15 mouse cellular contexts compared by ENCODE assay signal in the genomic region with DNA sequence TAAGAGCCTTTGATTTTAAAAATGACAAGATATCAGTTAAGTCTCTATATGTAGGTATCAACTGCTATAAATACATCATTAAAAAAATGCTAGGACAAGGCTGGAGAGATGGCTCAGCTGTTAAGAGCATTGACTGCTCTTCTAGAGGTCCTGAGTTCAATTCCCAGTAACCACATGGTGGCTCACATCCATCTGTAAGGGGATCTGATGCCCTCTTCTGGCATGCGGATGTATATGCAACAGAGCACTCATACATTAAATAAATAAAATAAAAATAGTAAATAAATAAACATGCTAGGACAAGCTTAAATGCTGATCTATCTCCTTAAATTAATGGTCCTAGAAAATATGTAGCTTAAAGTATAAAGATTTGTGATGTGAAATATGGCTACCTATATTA. TPM values are rescaled to one million over a fixed set of nuclear protein-coding genes. Genes with fewer than 3 reads are reported as not detected.
DNase-seq lines count a peak whose midpoint lies in the region; ATAC-seq and TF ChIP-seq lines count a peak whose summit lies in the region.
"Had no signal": no experiment of that assay in that cellular context is flagged by ENCODE, and none has a peak within 500 bp of the region (broad histone marks: within the 10 kb centered on the region; RNA-seq: fewer than 3 reads in every experiment).

No protein-coding gene starts in this region.

- no peaks in the 10 kb centered on the region for H3K9me3 ChIP-seq in forebrain, postnatal 0 days (ENCODE audit: low read length)
- no peaks in the 10 kb centered on the region for H3K9me3 ChIP-seq in forebrain, embryonic 15.5 days
- no peaks in the 10 kb centered on the region for H3K9me3 ChIP-seq in liver, postnatal 0 days (ENCODE audit: low read length)
- H3K9me3 ChIP-seq in liver, embryonic 11.5 days (ENCODE audit: control insufficient read depth, low read length): no peaks in the 10 kb centered on the region
- H3K9me3 ChIP-seq in E14TG2a.4 (ENCODE audit: low read length): no peaks in the 10 kb centered on the region
- H3K9me3 ChIP-seq: embryonic facial prominence, embryonic 13.5 days; limb, embryonic 12.5 days; lung, embryonic 15.5 days; stomach, embryonic 15.5 days had no signal

- ATAC-seq in forebrain, postnatal 0 days: no peak
- ATAC-seq in forebrain, embryonic 15.5 days (replicated peaks): no peak
- no peak for ATAC-seq in liver, postnatal 0 days
- ATAC-seq in liver, embryonic 11.5 days (replicated peaks; ENCODE audit: low FRiP score): no peak
- ATAC-seq in inflammation-experienced regulatory T-cells, adult 6 months: peak; percentile 56
- ATAC-seq in frontal cortex, adult (ENCODE audit: low TSS enrichment): no peak

- 90% methylated on average over 1 of the region's 1 CpGs for WGBS in forebrain, postnatal 0 days
- WGBS in forebrain, embryonic 15.5 days: 90% methylated on average over 1 of the region's 1 CpGs
- WGBS in liver, postnatal 0 days (ENCODE audit: insufficient replicate concordance): 71% methylated on average over 1 of the region's 1 CpGs
- 80% methylated on average over 1 of the region's 1 CpGs for WGBS in liver, embryonic 11.5 days

- H3K27me3 ChIP-seq in forebrain, postnatal 0 days (ENCODE audit: insufficient read depth, low read length): no peaks in the 10 kb centered on the region
- H3K27me3 ChIP-seq in forebrain, embryonic 15.5 days: no peaks in the 10 kb centered on the region
- H3K27me3 ChIP-seq in liver, postnatal 0 days (ENCODE audit: insufficient read depth, low read length): no peaks in the 10 kb centered on the region
- H3K27me3 ChIP-seq in liver, embryonic 11.5 days (replicated peaks; ENCODE audit: control insufficient read depth, insufficient read depth, low read length): no peaks in the 10 kb centered on the region
- H3K27me3 ChIP-seq in E14TG2a.4 (ENCODE audit: insufficient read depth, low read length): no peaks in the 10 kb centered on the region
- H3K27me3 ChIP-seq: embryonic facial prominence, embryonic 13.5 days; limb, embryonic 12.5 days; lung, embryonic 15.5 days; stomach, embryonic 15.5 days had no signal

- H3K4me1 ChIP-seq in forebrain, postnatal 0 days (ENCODE audit: insufficient read depth): no peaks in the 10 kb centered on the region
- H3K4me1 ChIP-seq in forebrain, embryonic 15.5 days: no peaks in the 10 kb centered on the region
- no peaks in the 10 kb centered on the region for H3K4me1 ChIP-seq in liver, postnatal 0 days (ENCODE audit: insufficient read depth)
- H3K4me1 ChIP-seq in liver, embryonic 11.5 days (replicated peaks; ENCODE audit: control insufficient read depth, insufficient read depth, low read length): no peaks in the 10 kb centered on the region
- H3K4me1 ChIP-seq in E14TG2a.4 (replicated peaks; ENCODE audit: low read depth, low read length): peaks cover 17% of the 10 kb centered on the region
- H3K4me1 ChIP-seq: embryonic facial prominence, embryonic 13.5 days; limb, embryonic 12.5 days; stomach, embryonic 15.5 days had no signal

- no peak overlapping the region for H3K27ac ChIP-seq in forebrain, postnatal 0 days (ENCODE audit: low read depth, low read length)
- H3K27ac ChIP-seq in forebrain, embryonic 15.5 days (replicated peaks): no peak overlapping the region
- H3K27ac ChIP-seq in liver, postnatal 0 days (ENCODE audit: low read depth): no peak overlapping the region
- no peak overlapping the region for H3K27ac ChIP-seq in liver, embryonic 11.5 days (ENCODE audit: low read depth, low read length)
- H3K27ac ChIP-seq: embryonic facial prominence, embryonic 13.5 days; limb, embryonic 12.5 days; lung, embryonic 15.5 days; stomach, embryonic 15.5 days had no signal

- H3K36me3 ChIP-seq in forebrain, postnatal 0 days (ENCODE audit: insufficient read depth): peaks cover 5% of the 10 kb centered on the region; the same call in 1 of the 2 replicates
- H3K36me3 ChIP-seq in forebrain, embryonic 15.5 days: no peaks in the 10 kb centered on the region
- H3K36me3 ChIP-seq in liver, postnatal 0 days (replicated peaks; ENCODE audit: insufficient read depth, low read length): peaks cover 5% of the 10 kb centered on the region; the same call in 1 of the 2 replicates
- H3K36me3 ChIP-seq in liver, embryonic 11.5 days (ENCODE audit: control insufficient read depth, insufficient read depth, low read length): no peaks in the 10 kb centered on the region
- peaks cover 2% of the 10 kb centered on the region; the same call in 1 of the 2 replicates for H3K36me3 ChIP-seq in E14TG2a.4 (ENCODE audit: insufficient read depth, low read length)
- H3K36me3 ChIP-seq: lung, embryonic 15.5 days had no signal

- no peak overlapping the region for H3K4me2 ChIP-seq in forebrain, postnatal 0 days (ENCODE audit: low read depth)
- H3K4me2 ChIP-seq in forebrain, embryonic 15.5 days (replicated peaks): no peak overlapping the region
- no peak overlapping the region for H3K4me2 ChIP-seq in liver, postnatal 0 days (ENCODE audit: low read depth, low read length)
- H3K4me2 ChIP-seq in liver, embryonic 11.5 days: no peak overlapping the region
- H3K4me2 ChIP-seq: embryonic facial prominence, embryonic 13.5 days; limb, embryonic 12.5 days; lung, embryonic 15.5 days; stomach, embryonic 15.5 days had no signal

- TF ChIP-seq CTCF in forebrain, postnatal 0 days (IDR thresholded peaks at IDR 0.05; ENCODE audit: low read depth): peak; percentile 30; the same call in 1 of the 2 replicates
- TF ChIP-seq CTCF in liver, postnatal 0 days (IDR thresholded peaks at IDR 0.05; ENCODE audit: low read depth): peak; percentile 51
- peak; percentile 38 for TF ChIP-seq CTCF in E14TG2a.4 (conservative IDR thresholded peaks at IDR 0.05; ENCODE audit: low read length)

- no peak overlapping the region for H3K4me3 ChIP-seq in forebrain, postnatal 0 days (ENCODE audit: low read depth, low read length)
- H3K4me3 ChIP-seq in forebrain, embryonic 15.5 days: no peak overlapping the region
- no peak overlapping the region for H3K4me3 ChIP-seq in liver, postnatal 0 days (ENCODE audit: low read depth, low read length)
- H3K4me3 ChIP-seq in liver, embryonic 11.5 days (ENCODE audit: low read depth, low read length): no peak overlapping the region
- no peak overlapping the region for H3K4me3 ChIP-seq in E14TG2a.4 (replicated peaks; ENCODE audit: low read length)
- H3K4me3 ChIP-seq: embryonic facial prominence, embryonic 13.5 days; limb, embryonic 12.5 days; lung, embryonic 15.5 days; stomach, embryonic 15.5 days had no signal

- no peak for TF ChIP-seq EP300 in liver, postnatal 0 days (IDR thresholded peaks at IDR 0.05; ENCODE audit: low read depth)

- H3K9ac ChIP-seq in forebrain, postnatal 0 days: no peak overlapping the region
- no peak overlapping the region for H3K9ac ChIP-seq in forebrain, embryonic 15.5 days (replicated peaks)
- no peak overlapping the region for H3K9ac ChIP-seq in liver, postnatal 0 days (replicated peaks)
- H3K9ac ChIP-seq in liver, embryonic 11.5 days (ENCODE audit: low read depth, low read length): no peak overlapping the region
- H3K9ac ChIP-seq: embryonic facial prominence, embryonic 13.5 days; limb, embryonic 12.5 days; lung, embryonic 15.5 days; stomach, embryonic 15.5 days had no signal

- DNase-seq in forebrain, postnatal 0 days: no peak
- no peak for DNase-seq in liver, postnatal 0 days
- no peak for DNase-seq in liver, embryonic 11.5 days (ENCODE audit: low spot score)
- no peak for DNase-seq in right cerebral cortex, postnatal 4 days
- DNase-seq: heart, postnatal 36 days; kidney, postnatal 14 days; thymus, postnatal 36 days had no signal

RNA-seq across cellular contexts. Expression of a gene that starts 19.2 kb away (rescaled TPM):
- total RNA-seq in forebrain, postnatal 0 days (2014; rRNA removed): 41.3 and 58.7 TPM in 2 replicates
- 12.4 and 15.1 TPM in 2 replicates for polyA plus RNA-seq in forebrain, postnatal 0 days (2015; fragmentation: Nextera tagmentation; extraction: Ambion mirVana)
- 27.0 and 27.8 TPM in 2 replicates for polyA plus RNA-seq in forebrain, embryonic 15.5 days (2015; fragmentation: Nextera tagmentation; extraction: Ambion mirVana)
- polyA plus RNA-seq in liver, postnatal 0 days (2015; fragmentation: Nextera tagmentation; extraction: Ambion mirVana): 12.0 and 12.3 TPM in 2 replicates
- 17.9 and 19.3 TPM in 2 replicates for polyA plus RNA-seq in liver, embryonic 11.5 days (2014; fragmentation: Nextera tagmentation; extraction: Ambion mirVana)
- polyA plus RNA-seq in inflammation-experienced regulatory T-cells, adult 6 months (2017; shearing (Covaris generic)): 10 to 100 TPM; 12.3 to 39.6 (median 34.4) TPM
